Mouse (Mus musculus) lung, postnatal 0 days (tissue): ENCODE results near the gene Fto. TPM values are rescaled to one million over a fixed set of nuclear protein-coding genes. Genes with fewer than 3 reads are reported as not detected.

ENCODE experiments used
- ATAC-seq: fragments of 200-750 bp; cut with Nextera tagmentation; 2 replicates; pipeline ENCODE4 v1.8.0; 2017; ENCODE audit warnings: moderate library complexity
- DNase-seq: peaks from one replicate; pipeline ENCODE4 v3.0.0-alpha.2; 2016; ENCODE audit warnings: low spot score
- H3K27ac ChIP-seq: fragments of 300-500 bp; sonication (generic); 2 replicates; pipeline ENCODE4 v1.5.1; 2014; ENCODE audit warnings: antibody characterized with exemption, mild to moderate bottlenecking, low read length, mixed read lengths
- H3K27me3 ChIP-seq: fragments of 300-500 bp; sonication (generic); replicated peaks from 2 replicates; pipeline ENCODE4 v1.6.1; 2014; ENCODE audit warnings: low read length, mixed read lengths; ENCODE audit not compliant: insufficient read depth
- H3K36me3 ChIP-seq: fragments of 300-500 bp; sonication (generic); 2 replicates; pipeline ENCODE4 v1.6.1; 2014; ENCODE audit warnings: low read length, mixed read lengths; ENCODE audit not compliant: insufficient read depth
- H3K4me1 ChIP-seq: fragments of 300-500 bp; sonication (generic); 2 replicates; pipeline ENCODE4 v1.6.1; 2014; ENCODE audit warnings: antibody characterized with exemption, low read depth, low read length, mixed read lengths; ENCODE audit not compliant: insufficient read depth
- H3K4me2 ChIP-seq: fragments of 300-500 bp; sonication (generic); replicated peaks from 2 replicates; pipeline ENCODE4 v1.6.1; 2014; ENCODE audit warnings: low read depth, mild to moderate bottlenecking, low read length, moderate library complexity, mixed read lengths
- H3K4me3 ChIP-seq: fragments of 300-500 bp; sonication (generic); 2 replicates; pipeline ENCODE4 v1.5.1; 2014; ENCODE audit warnings: low read depth, low read length
- H3K9ac ChIP-seq: fragments of 300-500 bp; sonication (generic); replicated peaks from 2 replicates; pipeline ENCODE4 v1.6.1; 2014; ENCODE audit warnings: low read depth, mild to moderate bottlenecking
- H3K9me3 ChIP-seq: fragments of 300-500 bp; sonication (generic); 2 replicates; pipeline ENCODE4 v1.6.1; 2016; ENCODE audit warnings: low read length, mixed read lengths
- CTCF ChIP-seq: IDR thresholded peaks from 2 replicates; pipeline ENCODE4 v1.5.1; 2016; ENCODE audit warnings: antibody characterized with exemption, mild to moderate bottlenecking
- EP300 ChIP-seq: IDR thresholded peaks from 2 replicates; pipeline ENCODE4 v1.6.1; 2016; ENCODE audit warnings: antibody characterized with exemption, mild to moderate bottlenecking, control low read depth
- WGBS: fragments of 180-500 bp; shearing (Covaris S2); extraction: QIAGEN DNeasy Blood & Tissue Kit; methylation state at CpG from one replicate; pipeline ENCODE4 v1.1.7; 2014; 5-methylcytosine and 5-hydroxymethylcytosine counted together
- polyA plus RNA-seq: library from polyadenylated mRNA; unstranded; fragments of >200 nt; fragmentation: Nextera tagmentation; extraction: Ambion mirVana; gene quantifications from 2 replicates; pipeline ENCODE4 v1.2.1, GENCODE M21; 2015

The Fto gene
- polyA plus RNA-seq, 1 experiment from 2014 or later = 29.8 TPM

DNA sequence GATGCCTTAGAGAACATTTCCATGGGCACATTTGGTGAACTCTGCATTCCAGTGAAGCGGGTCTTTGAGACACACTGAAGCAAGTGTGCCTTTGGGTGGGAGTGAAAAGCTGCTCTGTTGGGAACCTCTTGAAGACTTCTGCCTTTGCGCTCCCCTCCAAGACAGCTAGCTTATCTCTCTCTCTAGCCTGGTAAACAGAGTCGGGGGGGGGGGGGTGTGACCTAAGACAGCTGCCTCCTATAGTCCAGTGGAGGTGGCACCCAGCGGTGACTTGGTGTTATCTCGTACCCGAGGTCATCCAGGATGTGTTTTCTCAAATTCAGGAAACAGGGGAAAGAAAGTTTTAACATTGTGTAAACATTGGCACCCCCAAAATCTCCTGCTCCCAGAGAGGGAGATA, 204.8 kb downstream of the Fto start:
- H3K4me1 ChIP-seq = peaks cover 11% of the 10 kb centered on the region; the same call in 1 of the 2 replicates
- no peak overlapping the region for H3K4me3 ChIP-seq
- H3K9me3 ChIP-seq = no peaks in the 10 kb centered on the region
- DNase-seq (no peak), ATAC-seq (no peak)
- H3K27me3 ChIP-seq = no peaks in the 10 kb centered on the region
- H3K9ac ChIP-seq = no peak overlapping the region
- H3K36me3 ChIP-seq = no peaks in the 10 kb centered on the region
- WGBS = 38% methylated on average over 6 of the region's 6 CpGs
- TF ChIP-seq EP300 = no peak
- no peak overlapping the region for H3K27ac ChIP-seq
- no peak overlapping the region for H3K4me2 ChIP-seq

DNA sequence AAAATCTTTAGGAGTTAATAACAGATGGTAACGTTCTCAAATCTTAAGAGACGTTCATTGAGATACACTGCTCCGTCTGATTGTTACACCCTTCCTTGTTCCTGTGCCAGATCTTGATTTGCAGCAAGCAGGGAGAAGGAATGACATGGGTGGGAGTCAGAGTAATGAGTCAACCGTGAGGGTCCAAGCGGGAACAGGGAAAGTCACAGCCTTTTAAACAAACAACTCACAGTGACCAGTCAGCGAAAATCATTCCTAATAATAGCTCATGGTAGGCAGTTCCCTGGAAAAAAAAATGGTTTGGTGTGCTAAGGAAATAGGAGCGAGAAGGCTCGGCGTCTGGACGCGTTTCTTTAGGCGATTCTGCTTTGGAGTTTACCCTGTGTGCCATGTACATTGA, 208.9 kb downstream of the Fto start:
- Histone ChIP-seq H3K9ac (no peak overlapping the region), H3K9me3 (no peaks in the 10 kb centered on the region), H3K4me2 (no peak overlapping the region), H3K27me3 (no peaks in the 10 kb centered on the region), H3K27ac (no peak overlapping the region), H3K4me3 (no peak overlapping the region), H3K4me1 (peaks cover 11% of the 10 kb centered on the region; the same call in 1 of the 2 replicates), H3K36me3 (no peaks in the 10 kb centered on the region)
- ATAC-seq (peak; percentile 50), DNase-seq (peak; percentile 70)
- WGBS = 41% methylated on average over 12 of the region's 12 CpGs
- TF ChIP-seq EP300 = 0 out of 2 replicates have a peak, but pooled peaks have one; percentile 52
- no peak for TF ChIP-seq CTCF

DNA sequence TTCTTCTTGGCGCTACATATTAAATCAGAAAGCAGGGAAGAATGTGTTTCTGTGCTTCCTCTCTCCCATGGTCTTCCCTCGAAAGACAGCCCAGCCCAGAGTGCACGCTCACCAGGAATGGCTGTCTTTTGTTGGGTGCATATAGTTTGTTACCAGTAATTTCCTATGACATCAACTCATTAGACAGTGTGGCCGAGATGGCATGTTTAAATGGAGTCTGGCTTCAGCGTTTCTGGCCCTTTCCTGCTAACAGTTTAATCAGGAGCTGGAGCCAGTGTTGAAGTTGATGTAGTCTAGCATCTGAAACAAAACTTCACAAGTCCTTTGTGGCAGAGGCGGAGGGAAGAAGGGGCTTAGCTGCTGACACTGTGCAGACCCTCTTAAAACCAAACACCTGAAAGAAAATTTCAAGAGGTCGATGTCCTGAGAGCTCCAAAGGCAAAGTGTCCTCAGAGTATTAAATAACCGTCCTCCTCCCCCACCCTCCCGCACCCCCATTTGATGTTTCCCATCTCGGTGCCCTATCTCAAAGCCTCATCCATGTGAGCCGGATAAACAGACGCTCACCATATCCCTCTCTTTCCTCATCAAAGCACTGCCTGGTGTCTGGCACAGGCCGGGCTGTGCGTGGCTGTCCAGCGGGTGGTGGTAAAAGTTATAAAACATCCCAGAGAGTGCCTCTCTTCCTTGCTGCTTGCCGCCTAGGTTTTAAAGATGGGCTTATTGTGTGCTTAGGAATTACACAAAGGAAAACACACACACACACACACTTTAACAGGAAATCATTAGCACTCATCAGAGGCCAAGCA, 210.9 kb downstream of the Fto start:
- Histone ChIP-seq H3K4me2 (no peak overlapping the region), H3K27me3 (no peaks in the 10 kb centered on the region), H3K36me3 (no peaks in the 10 kb centered on the region), H3K4me1 (no peaks in the 10 kb centered on the region; the same call in 1 of the 2 replicates), H3K9ac (no peak overlapping the region), H3K4me3 (no peak overlapping the region), H3K27ac (no peak overlapping the region), H3K9me3 (no peaks in the 10 kb centered on the region)
- no peak for ATAC-seq
- 68% methylated on average over 16 of the region's 16 CpGs for WGBS
- no peak for DNase-seq
- TF ChIP-seq EP300 (no peak), CTCF (no peak)

DNA sequence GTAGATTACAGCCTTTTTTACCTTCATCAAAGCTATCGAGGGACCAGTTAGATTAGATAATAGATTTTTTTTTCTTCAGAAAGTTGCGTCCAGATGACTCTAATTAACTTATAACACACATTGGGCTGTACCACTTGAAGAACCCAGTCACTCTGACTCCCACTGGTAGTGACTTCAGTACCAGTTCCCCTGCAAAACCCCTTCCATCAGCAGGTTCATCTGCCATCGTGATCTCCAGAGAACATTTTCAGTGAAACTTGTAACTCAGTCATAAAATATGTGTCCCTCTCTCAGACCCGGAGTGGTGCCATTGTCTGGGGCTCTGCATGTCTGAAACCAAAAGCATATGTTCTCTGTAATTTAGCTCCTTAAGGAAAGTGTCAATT, 211.5 kb downstream of the Fto start:
- DNase-seq = no peak
- no peak for TF ChIP-seq EP300
- no peak for TF ChIP-seq CTCF
- no peak overlapping the region for H3K27ac ChIP-seq
- H3K36me3 ChIP-seq = no peaks in the 10 kb centered on the region
- no peaks in the 10 kb centered on the region; the same call in 1 of the 2 replicates for H3K4me1 ChIP-seq
- H3K9me3 ChIP-seq = no peaks in the 10 kb centered on the region
- no peak for ATAC-seq
- no peak overlapping the region for H3K4me3 ChIP-seq
- H3K9ac ChIP-seq = no peak overlapping the region
- H3K4me2 ChIP-seq = no peak overlapping the region
- H3K27me3 ChIP-seq = no peaks in the 10 kb centered on the region
- 48% methylated on average over 4 of the region's 4 CpGs for WGBS

DNA sequence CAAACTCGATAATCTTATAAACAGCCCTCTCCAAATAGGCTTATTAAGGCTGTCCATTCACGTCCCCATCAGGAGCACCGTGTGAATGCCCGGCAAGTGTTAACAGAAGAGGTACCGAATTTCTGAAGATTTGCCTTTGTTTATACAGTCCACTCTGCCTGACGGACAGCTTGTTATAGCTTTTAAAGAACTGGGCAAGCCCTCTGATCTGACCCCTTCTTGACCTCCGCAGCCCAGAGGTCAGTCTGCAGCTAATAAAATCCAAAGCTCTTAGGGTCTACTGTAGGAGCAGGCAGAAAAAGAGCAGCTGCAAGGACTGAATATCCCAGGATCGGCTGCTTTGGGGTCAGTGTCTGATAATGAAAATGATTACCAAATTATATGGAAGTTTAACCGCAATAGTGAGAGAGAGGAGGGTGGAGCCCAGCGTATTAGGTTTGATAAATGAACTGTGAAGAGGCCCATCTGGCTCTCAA, 212.1 kb downstream of the Fto start:
- ATAC-seq (no peak), DNase-seq (no peak)
- Histone ChIP-seq H3K27me3 (no peaks in the 10 kb centered on the region), H3K36me3 (no peaks in the 10 kb centered on the region), H3K27ac (no peak overlapping the region), H3K9ac (no peak overlapping the region), H3K4me3 (no peak overlapping the region), H3K9me3 (no peaks in the 10 kb centered on the region), H3K4me1 (no peaks in the 10 kb centered on the region; the same call in 1 of the 2 replicates), H3K4me2 (no peak overlapping the region)
- 31% methylated on average over 10 of the region's 10 CpGs for WGBS
- TF ChIP-seq EP300 (no peak), CTCF (no peak)

DNA sequence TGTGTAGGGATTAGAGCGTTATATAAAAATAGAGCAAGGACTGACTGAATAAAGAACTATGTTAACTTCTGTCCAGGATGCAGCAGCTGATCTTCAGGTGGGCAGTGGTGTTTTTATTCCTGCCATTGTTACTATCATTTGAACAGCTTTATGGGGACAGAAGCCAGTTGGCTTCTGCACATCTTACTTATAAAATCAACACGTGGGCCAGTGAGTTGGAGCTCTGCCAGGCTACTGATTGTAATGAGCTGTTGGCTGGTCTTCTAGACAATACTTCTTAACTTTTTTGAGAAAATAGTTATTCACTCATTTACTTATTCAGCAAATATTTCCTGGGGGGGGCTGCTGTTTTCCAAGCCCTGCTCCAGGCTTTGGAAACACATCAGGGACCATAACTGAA, 215.6 kb downstream of the Fto start:
- H3K27me3 ChIP-seq = no peaks in the 10 kb centered on the region
- DNase-seq = peak; percentile 41
- H3K9ac ChIP-seq = no peak overlapping the region
- no peaks in the 10 kb centered on the region for H3K9me3 ChIP-seq
- H3K4me1 ChIP-seq = no peaks in the 10 kb centered on the region; the same call in 1 of the 2 replicates
- no peaks in the 10 kb centered on the region for H3K36me3 ChIP-seq
- no peak for ATAC-seq
- H3K4me2 ChIP-seq = no peak overlapping the region
- H3K4me3 ChIP-seq = no peak overlapping the region
- no peak for TF ChIP-seq CTCF
- no peak for TF ChIP-seq EP300
- 52% methylated on average over 2 of the region's 2 CpGs for WGBS
- H3K27ac ChIP-seq = no peak overlapping the region
